Mouse (Mus musculus): ENCODE results near the gene Stk11.

Gene Stk11

DNA sequence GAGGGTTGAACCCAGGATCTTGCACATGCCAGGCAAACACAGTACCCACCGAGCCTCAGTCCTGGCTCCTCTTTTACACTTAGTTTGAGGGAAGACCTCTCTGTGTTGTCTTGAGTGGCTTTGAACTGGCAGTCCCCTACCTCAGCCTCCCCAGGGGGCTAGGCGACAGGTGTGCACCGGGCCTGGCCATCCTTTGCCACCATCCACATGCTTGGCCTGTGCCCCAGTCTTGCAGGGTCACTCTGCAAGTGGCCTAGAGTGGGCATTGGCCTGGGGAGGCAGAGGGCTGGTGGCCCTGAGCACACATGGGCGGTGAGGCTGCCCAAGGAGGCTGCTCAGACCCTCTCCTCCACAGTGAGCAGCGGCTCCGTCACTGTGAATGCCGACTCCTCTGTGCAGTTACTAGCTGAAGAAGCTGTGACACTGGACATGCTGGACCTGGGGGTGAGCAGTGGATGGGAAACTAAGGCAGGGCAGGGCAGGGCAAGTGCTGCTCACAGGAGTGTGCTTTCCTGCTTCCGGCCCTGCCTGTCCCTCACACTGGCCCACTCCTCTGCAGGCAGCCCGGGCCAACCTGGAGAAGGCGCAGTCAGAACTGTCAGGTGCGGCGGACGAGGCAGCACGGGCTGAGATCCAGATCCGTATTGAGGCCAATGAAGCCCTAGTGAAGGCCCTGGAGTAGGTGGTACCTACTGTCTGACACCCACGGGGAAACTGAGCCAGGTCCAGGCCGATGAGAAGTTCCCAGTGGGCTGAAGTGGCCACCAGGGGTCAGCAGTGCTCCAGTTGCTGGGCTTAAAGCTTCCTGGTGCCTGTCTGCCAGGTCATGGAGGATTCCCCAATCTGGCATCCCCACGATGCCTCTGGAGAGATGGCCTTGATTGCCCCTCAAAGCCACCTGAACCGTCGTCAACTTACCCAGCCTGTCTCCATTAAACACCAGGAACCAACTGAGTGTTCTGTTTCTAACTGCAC, 29.5 kb downstream of the Stk11 start:
- DNase-seq (ENCODE audit: low spot score in 2 of 2) = peak; percentile 74 to 78

GRCm38 (mm10) chr10:80145896-80146295, 30.3 kb downstream of the Stk11 start:
- DNase-seq (ENCODE audit: low spot score in 2 of 2) = peak; percentile 66 to 73

DNA sequence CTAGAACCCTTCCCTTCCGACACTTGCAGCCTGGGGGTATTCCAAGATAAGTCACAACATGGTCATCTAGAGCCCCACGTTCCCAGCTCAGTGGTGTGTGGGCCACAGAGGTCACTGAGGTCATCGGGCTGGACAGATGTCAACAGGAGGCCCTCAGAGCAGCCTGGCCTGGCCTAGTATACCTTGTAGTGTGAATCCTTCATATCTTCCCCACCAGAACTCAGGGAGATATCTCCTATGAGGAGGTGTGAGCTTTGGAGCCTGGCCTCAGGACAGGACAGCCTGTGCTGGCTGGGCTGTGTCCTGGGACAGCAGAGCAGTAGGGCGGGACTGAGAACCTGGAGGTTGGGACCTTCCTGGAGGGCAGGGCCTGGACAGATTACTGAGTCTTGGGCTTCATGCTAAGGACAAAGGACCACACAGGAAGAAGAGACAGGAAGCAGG, 31.0 kb downstream of the Stk11 start:
- DNase-seq (ENCODE audit: low spot score in 2 of 2) = peak; percentile 70 to 78

DNA sequence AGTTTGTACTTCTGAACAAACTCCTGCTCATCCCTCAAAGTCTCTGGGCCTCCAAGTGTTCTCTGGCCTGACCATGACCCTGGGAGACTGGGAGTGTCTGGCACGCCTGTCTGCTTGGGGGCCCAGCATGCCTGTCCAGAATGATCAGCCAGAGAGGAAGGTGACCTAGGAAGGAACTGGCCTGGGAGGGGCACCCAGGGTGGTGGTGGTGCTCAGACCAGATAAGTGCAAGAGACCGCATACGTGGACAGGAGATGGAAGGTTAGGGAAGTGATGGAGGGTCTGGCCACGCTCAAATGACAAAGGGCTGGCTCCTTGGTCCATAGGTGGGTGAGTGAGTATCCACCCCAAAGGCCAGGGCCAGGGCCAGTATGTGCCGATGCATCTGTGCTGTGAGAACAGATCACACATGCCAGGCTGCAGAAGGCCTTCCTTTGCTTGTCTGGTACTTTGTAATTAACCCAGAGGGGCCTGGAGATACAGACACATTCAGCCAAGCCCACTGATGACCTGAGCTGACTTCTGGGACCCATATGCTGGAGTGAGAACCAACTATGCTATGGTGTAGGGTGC, 31.6 kb downstream of the Stk11 start:
- DNase-seq (ENCODE audit: low spot score in 2 of 2) = peak; percentile 58 to 62

- DNase-seq (ENCODE audit: low spot score in 2 of 2) = peak; percentile 90 to 93
Observed at GRCm38 (mm10) chr10:80147719-80148601, 32.4 kb downstream of the Stk11 start, which contains the start of gene Midn. Gene Midn (plus strand): TSS chr10:80148272.

DNA sequence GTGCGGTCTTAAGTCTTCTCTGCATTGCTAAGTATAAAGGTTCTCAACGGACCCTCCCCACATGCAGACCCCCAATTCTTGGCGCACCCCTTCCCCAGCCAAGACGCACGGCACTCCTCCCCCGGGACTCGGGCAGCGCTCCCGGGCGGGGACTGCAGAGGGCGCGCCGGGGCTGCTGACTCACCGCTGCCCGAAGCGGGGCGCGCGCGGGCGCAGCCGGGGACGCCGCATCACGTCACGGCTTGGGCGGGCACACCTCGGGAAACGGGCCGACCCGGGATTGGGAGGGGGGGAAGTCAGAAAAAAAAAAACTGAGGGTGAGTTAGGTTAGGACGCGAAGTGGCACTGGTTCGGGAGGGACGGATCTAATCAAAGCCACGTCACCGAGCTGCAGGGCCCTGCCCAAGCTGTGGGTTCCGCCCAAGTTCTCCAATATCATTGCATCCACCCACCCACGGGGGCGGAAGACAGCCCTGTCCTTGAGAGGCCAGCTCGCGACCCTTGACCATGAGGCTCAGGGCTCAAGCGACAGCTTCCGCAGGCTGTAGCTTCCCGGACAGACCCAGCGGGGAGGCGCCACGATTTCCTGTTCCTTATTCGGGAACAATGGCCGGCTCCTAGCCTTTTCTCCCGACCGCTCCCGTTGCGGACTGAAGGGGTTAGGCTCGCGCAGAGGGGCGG, 33.1 kb downstream of the Stk11 start:
- DNase-seq (ENCODE audit: low spot score in 2 of 2) = peak; percentile 94 to 95

- peak; percentile 97 for DNase-seq (ENCODE audit: low spot score in 2 of 2)
Observed at GRCm38 (mm10) chr10:80149291-80150225, 34.0 kb downstream of the Stk11 start.

DNA sequence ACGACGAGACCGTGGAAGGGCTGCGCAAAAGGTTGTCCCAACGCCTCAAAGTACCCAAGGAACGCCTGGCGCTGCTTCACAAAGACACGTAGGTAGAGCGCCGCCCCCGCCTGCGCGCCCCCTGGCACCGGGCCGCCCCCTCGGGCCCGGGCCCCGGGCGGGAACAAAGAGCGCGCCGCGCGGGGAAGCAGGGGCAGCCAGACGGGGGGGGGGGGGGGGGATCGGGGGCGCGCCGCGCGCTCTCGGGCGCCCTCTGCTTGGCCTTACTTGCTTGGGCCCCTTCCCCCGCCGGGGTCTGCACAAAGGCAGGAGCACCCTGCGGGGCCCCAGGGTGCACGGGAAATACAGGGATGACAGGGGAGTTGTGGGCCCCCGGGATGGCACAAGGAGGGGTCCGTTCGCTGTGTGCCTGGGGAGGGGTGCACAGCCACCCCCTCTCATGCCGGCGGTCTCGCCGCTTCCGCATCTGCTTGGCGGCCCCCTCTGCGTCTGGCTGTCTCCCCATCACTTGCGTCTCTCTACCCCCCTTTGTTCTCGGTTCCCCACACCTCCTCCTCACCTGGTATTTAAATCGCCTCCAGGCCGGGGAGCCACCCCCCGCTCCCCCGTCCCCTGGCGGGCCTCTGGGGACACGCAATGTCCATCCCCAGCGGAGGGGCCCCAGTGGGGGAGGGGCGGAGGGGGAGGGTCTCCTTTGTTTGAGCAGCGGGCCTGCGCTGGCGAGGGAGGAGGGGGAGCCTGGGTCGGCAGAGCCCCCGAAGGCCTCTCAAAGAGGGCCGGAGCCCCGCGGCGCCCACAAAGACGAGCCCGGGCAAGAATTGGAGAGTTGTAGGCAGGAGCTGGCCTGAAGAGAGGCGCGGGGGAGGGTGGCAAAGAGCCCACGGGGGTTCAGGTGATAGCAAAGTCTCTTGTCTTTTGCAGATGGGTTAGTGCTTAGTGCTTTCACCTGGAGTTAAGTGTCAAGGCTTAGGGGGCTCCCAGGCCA, 34.9 kb downstream of the Stk11 start:
- no peak for DNase-seq (ENCODE audit: low spot score in 2 of 2)

DNA sequence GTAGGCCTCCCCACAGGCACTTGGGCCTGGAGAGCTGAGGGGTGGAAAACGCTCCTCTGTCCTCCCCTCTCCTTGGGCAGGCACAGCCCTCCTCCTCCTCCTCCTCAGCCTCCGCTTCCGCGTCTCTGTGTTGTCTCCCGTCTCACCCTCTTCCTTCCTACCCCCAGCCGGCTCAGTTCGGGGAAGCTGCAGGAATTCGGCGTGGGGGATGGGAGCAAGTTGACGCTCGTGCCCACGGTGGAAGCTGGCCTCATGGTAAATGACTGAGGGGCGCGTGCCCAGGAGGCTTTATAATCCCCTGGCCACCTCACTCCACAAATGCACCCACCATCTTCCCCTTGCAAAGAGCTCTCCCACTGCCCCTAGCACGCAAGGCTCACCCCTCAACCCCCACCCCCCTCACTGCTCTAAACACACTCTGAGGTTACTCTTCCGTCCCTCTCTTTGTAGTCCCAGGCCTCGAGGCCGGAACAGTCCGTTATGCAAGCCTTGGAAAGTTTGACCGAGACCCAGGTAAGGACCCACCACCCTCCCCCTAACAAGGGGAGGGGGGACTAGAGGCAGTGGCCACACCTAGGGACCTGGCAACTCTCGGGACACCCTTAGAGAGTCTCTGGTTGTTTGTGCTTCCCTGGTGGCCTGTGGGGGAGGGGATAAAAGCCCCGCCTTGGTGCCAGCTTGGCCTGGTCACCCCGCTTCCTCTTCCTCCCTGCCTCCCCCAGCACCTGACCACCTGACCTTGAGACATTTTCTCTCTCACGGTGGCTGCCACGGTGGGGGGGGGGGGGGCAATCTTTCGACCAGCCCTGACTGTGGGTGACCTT, 35.8 kb downstream of the Stk11 start:
- peak; percentile 68 to 79 for DNase-seq (ENCODE audit: low spot score in 2 of 2)

GRCm38 (mm10) chr10:80152071-80152872, 36.7 kb downstream of the Stk11 start:
- DNase-seq (ENCODE audit: low spot score in 2 of 2) = peak; percentile 78 to 85

DNA sequence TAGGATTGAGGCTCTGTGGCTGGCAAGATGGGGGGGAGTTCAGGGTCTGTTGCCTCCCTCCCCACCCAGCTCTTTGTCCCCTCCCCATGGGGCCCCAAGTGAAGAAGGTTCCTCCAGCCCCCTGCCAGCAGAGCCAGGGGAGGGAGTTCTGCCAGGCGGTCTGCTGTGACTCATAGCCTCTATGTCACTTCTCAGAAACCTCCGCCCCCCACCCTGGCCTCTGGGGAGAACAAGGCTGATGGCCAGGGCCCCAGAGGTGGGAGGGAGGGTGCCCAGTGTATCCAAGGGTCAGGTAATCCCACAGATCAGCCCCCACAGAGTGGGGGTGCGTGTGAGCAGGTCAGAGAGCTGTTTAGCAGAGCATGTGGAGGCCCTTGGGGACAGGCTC, 37.3 kb downstream of the Stk11 start:
- DNase-seq (ENCODE audit: low spot score in 2 of 2) = peak in 1 of 2 experiments; percentile 60

DNA sequence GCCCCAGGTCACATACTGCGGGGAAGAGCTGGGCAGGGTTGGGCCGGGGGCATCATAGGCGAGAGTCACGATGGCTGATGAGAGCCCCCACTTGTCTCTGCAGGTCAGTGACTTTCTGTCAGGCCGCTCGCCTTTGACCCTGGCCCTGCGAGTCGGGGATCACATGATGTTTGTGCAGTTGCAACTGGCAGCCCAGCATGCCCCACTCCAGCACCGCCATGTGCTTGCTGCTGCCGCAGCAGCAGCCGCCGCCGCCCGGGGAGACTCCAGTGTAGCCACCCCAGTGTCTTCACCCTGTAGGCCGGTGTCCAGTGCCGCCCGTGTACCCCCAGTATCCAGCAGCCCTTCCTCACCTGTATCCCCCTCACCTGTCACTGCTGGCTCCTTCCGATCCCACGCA, 38.1 kb downstream of the Stk11 start:
- DNase-seq (ENCODE audit: low spot score in 2 of 2) = no peak

GRCm38 (mm10) chr10:80154384-80154783, 38.8 kb downstream of the Stk11 start:
- DNase-seq (ENCODE audit: low spot score in 2 of 2) = no peak

DNA sequence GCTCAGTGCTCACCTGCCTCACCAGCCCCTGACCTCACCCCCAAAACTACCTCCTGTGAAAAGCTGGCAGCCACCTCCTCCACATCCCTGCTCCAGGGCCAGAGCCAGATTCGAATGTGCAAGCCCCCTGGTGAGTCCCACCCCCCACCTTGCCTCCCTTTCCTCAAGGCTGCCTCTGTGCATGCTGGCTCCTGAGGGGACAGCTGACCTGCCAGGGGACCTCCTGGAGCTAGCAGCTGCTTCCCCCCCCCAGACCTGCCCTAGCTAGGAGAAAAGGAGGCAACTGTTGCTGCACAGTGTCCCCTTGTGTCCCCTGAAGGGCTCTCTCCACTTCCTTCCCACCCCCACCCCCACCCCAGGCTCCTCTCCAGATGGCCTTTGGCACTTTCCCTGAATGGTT, 39.7 kb downstream of the Stk11 start:
- DNase-seq (ENCODE audit: low spot score in 2 of 2) = no peak

DNA sequence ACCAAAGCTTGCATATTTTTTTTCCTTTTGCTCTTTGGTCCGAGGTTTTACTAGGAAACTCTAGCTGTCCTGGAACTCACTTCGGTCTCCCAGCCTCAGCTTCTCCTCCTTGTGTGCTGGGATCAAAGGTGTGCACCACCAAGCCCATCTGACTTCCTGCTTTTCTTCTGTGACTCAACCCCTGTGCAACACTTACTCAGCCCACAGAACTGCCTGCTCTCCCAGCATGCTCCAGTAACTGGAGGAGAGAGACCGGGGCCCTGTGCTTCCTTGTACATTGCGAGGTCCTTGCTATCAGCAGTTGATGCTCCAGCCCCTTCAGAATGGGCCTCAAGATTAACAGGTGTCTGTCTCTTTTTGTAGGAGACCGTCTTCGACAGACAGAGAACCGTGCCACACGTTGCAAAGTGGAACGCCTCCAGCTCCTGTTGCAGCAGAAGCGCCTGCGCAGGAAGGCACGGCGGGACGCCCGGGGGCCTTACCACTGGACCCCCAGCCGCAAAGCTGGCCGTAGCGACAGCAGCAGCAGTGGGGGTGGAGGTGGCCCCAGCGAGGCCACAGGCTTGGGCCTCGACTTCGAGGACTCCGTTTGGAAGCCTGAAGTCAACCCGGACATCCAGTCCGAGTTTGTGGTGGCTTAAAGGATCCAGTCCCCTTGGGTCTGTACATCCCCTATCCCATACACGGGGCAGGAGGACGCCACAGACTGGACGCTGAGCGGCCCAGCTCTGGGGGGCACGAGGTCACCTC, 40.6 kb downstream of the Stk11 start:
- DNase-seq (ENCODE audit: low spot score in 2 of 2) = no peak

DNA sequence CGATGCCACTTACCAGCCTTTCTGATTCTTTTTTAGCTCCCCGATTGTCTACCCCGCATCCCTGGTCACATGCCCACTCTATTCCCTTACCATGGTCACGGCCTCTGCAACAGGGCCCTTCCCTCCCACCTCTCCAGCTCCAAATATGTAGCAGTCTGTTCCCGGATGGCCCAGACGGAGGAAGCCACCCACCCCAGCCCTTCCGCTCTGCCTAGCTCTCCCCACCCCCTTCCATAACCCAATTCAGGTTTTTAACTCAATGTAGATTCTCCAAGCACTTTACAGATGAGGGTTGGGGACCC, 41.1 kb downstream of the Stk11 start:
- DNase-seq (ENCODE audit: low spot score in 2 of 2) = peak in 1 of 2 experiments; percentile 82

Data from heart, adult 9 months (tissue).